Mouse (Mus musculus) myocyte (in vitro differentiated cells): ENCODE data around the gene Zfp764. TPM values are rescaled to one million over a fixed set of nuclear protein-coding genes. Genes with fewer than 3 reads are reported as not detected.

Source experiments
- H3K27me3 ChIP-seq: one replicate; pipeline ENCODE4 v1.6.1; 2011; ENCODE audit not compliant: control insufficient read depth, insufficient read depth, insufficient read length
- H3K36me3 ChIP-seq: one replicate; pipeline ENCODE4 v1.6.1; 2011; ENCODE audit not compliant: control insufficient read depth, insufficient read depth
- H3K4me2 ChIP-seq: one replicate; pipeline ENCODE4 v1.6.1; 2011; ENCODE audit warnings: low read depth, control low read depth
- H3K4me3 ChIP-seq: one replicate; pipeline ENCODE4 v1.5.1; 2011; ENCODE audit warnings: mild to moderate bottlenecking, control low read depth, moderate library complexity
- H3K79me2 ChIP-seq: one replicate; pipeline ENCODE4 v1.6.1; 2011; ENCODE audit not compliant: control insufficient read depth, insufficient read depth
- H3ac ChIP-seq: one replicate; pipeline ENCODE4 v1.6.1; 2011; ENCODE audit not compliant: control insufficient read depth, insufficient read length
- CEBPB ChIP-seq: IDR thresholded peaks from 2 replicates; pipeline ENCODE4 v1.6.1; 2011; ENCODE audit warnings: mild to moderate bottlenecking, moderate library complexity; ENCODE audit not compliant: poor library complexity, insufficient read depth, severe bottlenecking
- E2F4 ChIP-seq: IDR thresholded peaks from one replicate; pipeline ENCODE4 v1.6.1; 2011; ENCODE audit warnings: mild to moderate bottlenecking, control low read depth, moderate library complexity; ENCODE audit not compliant: insufficient read depth
- MAX ChIP-seq: IDR thresholded peaks from one replicate; pipeline ENCODE4 v1.6.1; 2011; ENCODE audit warnings: low read depth, mild to moderate bottlenecking, control low read depth
- MYOD1 ChIP-seq, 3 experiments: IDR thresholded peaks; one replicate each; pipeline ENCODE4 v1.6.1; 2011; ENCODE audit warnings: control low read depth in 2 of 3, low read depth in 2 of 3, mild to moderate bottlenecking in 2 of 3, moderate library complexity in 1 of 3; ENCODE audit not compliant: insufficient read length in 2 of 3, control insufficient read depth in 1 of 3
- MYOG ChIP-seq, 3 experiments: IDR thresholded peaks; one replicate each; pipeline ENCODE4 v1.6.1; 2011; ENCODE audit warnings: control low read depth in 2 of 3, low read depth in 2 of 3, mild to moderate bottlenecking in 2 of 3; ENCODE audit not compliant: insufficient read length in 2 of 3, control insufficient read depth in 1 of 3, insufficient read depth in 1 of 3
- POLR2A ChIP-seq: IDR thresholded peaks from one replicate; pipeline ENCODE4 v1.6.1; 2011; ENCODE audit warnings: low read depth, mild to moderate bottlenecking, control low read depth, moderate library complexity; ENCODE audit not compliant: insufficient read length
- POLR2AphosphoS2 ChIP-seq: IDR thresholded peaks from one replicate; pipeline ENCODE4 v1.6.1; 2011; ENCODE audit warnings: low read depth, control low read depth; ENCODE audit not compliant: insufficient read length
- REST ChIP-seq: IDR thresholded peaks from one replicate; pipeline ENCODE4 v1.6.1; 2011; ENCODE audit warnings: mild to moderate bottlenecking, control low read depth, moderate library complexity; ENCODE audit not compliant: insufficient read depth, insufficient read length
- SRF ChIP-seq: IDR thresholded peaks from one replicate; pipeline ENCODE4 v1.6.1; 2011; ENCODE audit warnings: low read depth; ENCODE audit not compliant: control insufficient read depth, insufficient read length
- TCF12 ChIP-seq: IDR thresholded peaks from one replicate; pipeline ENCODE4 v1.6.1; 2011; ENCODE audit warnings: mild to moderate bottlenecking, control low read depth; ENCODE audit not compliant: poor library complexity, insufficient read depth, severe bottlenecking
- TCF3 ChIP-seq: IDR thresholded peaks from one replicate; pipeline ENCODE4 v1.6.1; 2011; ENCODE audit warnings: low read depth, control low read depth; ENCODE audit not compliant: insufficient read length
- USF1 ChIP-seq: IDR thresholded peaks from one replicate; pipeline ENCODE4 v1.6.1; 2011; ENCODE audit warnings: low read depth, mild to moderate bottlenecking, control low read depth, moderate library complexity
- polyA plus RNA-seq: library from polyadenylated mRNA; unstranded; fragments of >200 nt; fragmentation: generic; extraction: Trizol; gene quantifications from one replicate; pipeline ENCODE4 v1.2.1, GENCODE M21; 2012; ENCODE audit warnings: missing spikeins

Zfp764 gene
- polyA plus RNA-seq, 1 experiment, result 1.2 TPM

GRCm38 (mm10) chr7:127360265-127360664 lies 46.4 kb downstream of the Zfp764 start:
- no peak overlapping the region for H3ac ChIP-seq

DNA sequence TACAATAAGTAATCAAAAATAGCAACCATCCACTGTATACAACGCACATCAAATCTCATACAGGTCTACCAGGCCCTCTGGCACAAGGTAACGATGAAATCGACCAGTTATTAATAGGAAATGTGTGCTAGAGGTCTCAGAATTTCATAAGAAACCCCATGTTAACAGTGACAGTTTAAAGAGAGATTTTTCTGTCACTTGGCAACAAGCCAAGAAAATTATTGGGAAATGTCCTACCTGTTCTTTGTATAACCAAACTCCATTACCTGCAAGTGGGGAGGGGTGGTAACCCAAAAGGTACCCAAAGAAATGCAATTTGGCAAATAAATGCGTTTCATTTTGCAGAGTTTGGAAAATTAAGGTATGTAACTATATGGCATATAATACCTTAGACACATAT lies 48.1 kb downstream of the Zfp764 start:
- Histone ChIP-seq H3K4me3 (no peak overlapping the region), H3K79me2 (no peaks in the 10 kb centered on the region), H3K4me2 (no peak overlapping the region), H3ac (no peak overlapping the region), H3K27me3 (peaks cover 16% of the 10 kb centered on the region), H3K36me3 (no peaks in the 10 kb centered on the region)
- no peak for TF ChIP-seq TCF3
- TF ChIP-seq E2F4, result no peak
- TF ChIP-seq MAX, result no peak
- no peak for TF ChIP-seq REST
- no peak for TF ChIP-seq POLR2A
- no peak for TF ChIP-seq MYOD1 (IDR thresholded peaks at IDR 0.05; ENCODE audit: control insufficient read depth in 1 of 3, insufficient read length in 2 of 3, low read depth in 2 of 3)
- no peak for TF ChIP-seq SRF
- no peak for TF ChIP-seq POLR2AphosphoS2
- no peak for TF ChIP-seq CEBPB
- no peak for TF ChIP-seq TCF12
- TF ChIP-seq USF1, result no peak
- no peak for TF ChIP-seq MYOG (IDR thresholded peaks at IDR 0.05; ENCODE audit: control insufficient read depth in 1 of 3, insufficient read depth in 1 of 3, insufficient read length in 2 of 3, low read depth in 2 of 3)

More at GRCm38 (mm10) chr7:127360265-127360664, 46.4 kb downstream of the Zfp764 start:
- Histone ChIP-seq H3K4me3 (no peak overlapping the region), H3K36me3 (no peaks in the 10 kb centered on the region), H3K27me3 (peaks cover 16% of the 10 kb centered on the region), H3K79me2 (no peaks in the 10 kb centered on the region), H3K4me2 (no peak overlapping the region)
- TF ChIP-seq CEBPB (no peak), POLR2AphosphoS2 (no peak), MYOD1 (IDR thresholded peaks at IDR 0.05; ENCODE audit: control insufficient read depth in 1 of 3, insufficient read length in 2 of 3, low read depth in 2 of 3) (no peak), SRF (no peak), TCF12 (no peak), TCF3 (no peak), POLR2A (no peak), E2F4 (no peak), MAX (no peak), USF1 (no peak), REST (no peak), MYOG (IDR thresholded peaks at IDR 0.05; ENCODE audit: control insufficient read depth in 1 of 3, insufficient read depth in 1 of 3, insufficient read length in 2 of 3, low read depth in 2 of 3) (no peak)

GRCm38 (mm10) chr7:127357871-127358270 lies 48.8 kb downstream of the Zfp764 start:
- Histone ChIP-seq H3K27me3 (peaks cover 16% of the 10 kb centered on the region), H3ac (no peak overlapping the region), H3K79me2 (no peaks in the 10 kb centered on the region), H3K4me3 (no peak overlapping the region), H3K4me2 (no peak overlapping the region), H3K36me3 (no peaks in the 10 kb centered on the region)
- TF ChIP-seq MYOG (IDR thresholded peaks at IDR 0.05; ENCODE audit: control insufficient read depth in 1 of 3, insufficient read depth in 1 of 3, insufficient read length in 2 of 3, low read depth in 2 of 3) (no peak), USF1 (no peak), SRF (no peak), MYOD1 (IDR thresholded peaks at IDR 0.05; ENCODE audit: control insufficient read depth in 1 of 3, insufficient read length in 2 of 3, low read depth in 2 of 3) (no peak), CEBPB (no peak), E2F4 (no peak), TCF3 (no peak), POLR2AphosphoS2 (no peak), TCF12 (no peak), REST (no peak), POLR2A (no peak), MAX (no peak)

GRCm38 (mm10) chr7:127355796-127356195 lies 50.8 kb downstream of the Zfp764 start:
- TF ChIP-seq MAX (no peak), USF1 (no peak), E2F4 (no peak), MYOD1 (IDR thresholded peaks at IDR 0.05; ENCODE audit: control insufficient read depth in 1 of 3, insufficient read length in 2 of 3, low read depth in 2 of 3) (no peak), CEBPB (no peak), POLR2AphosphoS2 (no peak), REST (no peak), TCF3 (no peak), TCF12 (no peak), MYOG (IDR thresholded peaks at IDR 0.05; ENCODE audit: control insufficient read depth in 1 of 3, insufficient read depth in 1 of 3, insufficient read length in 2 of 3, low read depth in 2 of 3) (no peak), POLR2A (no peak)
- Histone ChIP-seq H3K4me2 (no peak overlapping the region), H3ac (no peak overlapping the region)

More at GRCm38 (mm10) chr7:127355796-127356195, 50.8 kb downstream of the Zfp764 start:
- peaks cover 11% of the 10 kb centered on the region for H3K27me3 ChIP-seq
- H3K79me2 ChIP-seq, result no peaks in the 10 kb centered on the region
- no peaks in the 10 kb centered on the region for H3K36me3 ChIP-seq
- H3K4me3 ChIP-seq, result no peak overlapping the region

Other genes starting within 250 kb of the Zfp764 start
- 58.3 TPM for gene Cd2bp2, start 210.8 kb downstream of the Zfp764 start, polyA plus RNA-seq
- gene Tbc1d10b, start 198.4 kb downstream of the Zfp764 start, polyA plus RNA-seq, result 62.8 TPM
- gene Mylpf, start 197.9 kb downstream of the Zfp764 start, polyA plus RNA-seq, result 10,881 TPM
- gene Zfp553, start 173.8 kb downstream of the Zfp764 start, polyA plus RNA-seq, result 11.4 TPM
- 2.2 TPM for gene Sept1, start 173.7 kb downstream of the Zfp764 start, polyA plus RNA-seq
- gene Zfp771, start 162.5 kb downstream of the Zfp764 start, polyA plus RNA-seq, result 34.9 TPM
- 76.9 TPM for gene Dctpp1, start 146.1 kb downstream of the Zfp764 start, polyA plus RNA-seq
- gene Sephs2, start 132.8 kb downstream of the Zfp764 start, polyA plus RNA-seq, result 17.2 TPM
- 0.16 TPM for gene Itgal, start 110.6 kb downstream of the Zfp764 start, polyA plus RNA-seq
- 17.3 TPM for gene Zfp768, start 61.2 kb downstream of the Zfp764 start, polyA plus RNA-seq
- gene Zfp747, start 30.8 kb downstream of the Zfp764 start, polyA plus RNA-seq, result 3.6 TPM
- gene 9130019O22Rik, start 19.7 kb downstream of the Zfp764 start, polyA plus RNA-seq, result 0.34 TPM
- gene E430018J23Rik, start 13.2 kb downstream of the Zfp764 start, polyA plus RNA-seq, result 3.0 TPM
- 11.6 TPM for gene Zfp688, start 15.2 kb upstream of the Zfp764 start, polyA plus RNA-seq
- gene Zfp689, start 42.3 kb upstream of the Zfp764 start, polyA plus RNA-seq, result 2.1 TPM
- gene Prr14, start 52.8 kb upstream of the Zfp764 start, polyA plus RNA-seq, result 26.5 TPM
- gene Fbrs, start 72.4 kb upstream of the Zfp764 start, polyA plus RNA-seq, result 21.2 TPM
- 18.1 TPM for gene Srcap, start 105.2 kb upstream of the Zfp764 start, polyA plus RNA-seq
- gene Gm42715, start 112.8 kb upstream of the Zfp764 start, polyA plus RNA-seq, result 6.8 TPM
- gene Tmem265, start 154.6 kb upstream of the Zfp764 start, polyA plus RNA-seq, result not detected
- 18.3 TPM for gene Phkg2, start 166.5 kb upstream of the Zfp764 start, polyA plus RNA-seq
- gene Ccdc189, start 181.8 kb upstream of the Zfp764 start, polyA plus RNA-seq, result 6.1 TPM
- gene Rnf40, start 181.9 kb upstream of the Zfp764 start, polyA plus RNA-seq, result 32.2 TPM
- 6.3 TPM for gene Zfp629, start 209.0 kb upstream of the Zfp764 start, polyA plus RNA-seq